Comparison of ENCODE assay signal across 31 mouse cellular contexts in genomic region chr4:114304654-114305053, GRCm38 (mm10).
DNase-seq lines count a peak whose midpoint lies in the region; ATAC-seq and TF ChIP-seq lines count a peak whose summit lies in the region.
"Had no signal": no experiment of that assay in that cellular context is flagged by ENCODE, and none has a peak within 500 bp of the region (broad histone marks: within the 10 kb centered on the region; RNA-seq: fewer than 3 reads in every experiment).

No protein-coding gene starts in this region.

- no peaks in the 10 kb centered on the region for H3K27me3 ChIP-seq in neural tube, embryonic 15.5 days (replicated peaks)
- no peaks in the 10 kb centered on the region for H3K27me3 ChIP-seq in small intestine, adult 2 months (ENCODE audit: control insufficient read depth, insufficient read depth, low read length)
- H3K27me3 ChIP-seq: CH12.LX; embryonic facial prominence, embryonic 15.5 days; forebrain, embryonic 12.5 days; forebrain, embryonic 15.5 days; hindbrain, embryonic 13.5 days; Patski had no signal

- H3K36me3 ChIP-seq in neural tube, embryonic 15.5 days: no peaks in the 10 kb centered on the region
- H3K36me3 ChIP-seq in small intestine, adult 2 months (ENCODE audit: control insufficient read depth, insufficient read depth, low read length): no peaks in the 10 kb centered on the region
- H3K36me3 ChIP-seq: embryonic facial prominence, embryonic 12.5 days; embryonic facial prominence, embryonic 15.5 days; forebrain, embryonic 12.5 days; forebrain, embryonic 15.5 days; G1E; heart, embryonic 12.5 days; heart, embryonic 15.5 days; hindbrain, embryonic 10.5 days; hindbrain, embryonic 13.5 days had no signal

- peak; percentile 43 for DNase-seq in kidney, adult 9 months
- DNase-seq in kidney, adult 11 months: no peak
- no peak for DNase-seq in neural tube, embryonic 10.5 days (ENCODE audit: extremely low spot score, low spot score)
- DNase-seq in kidney, postnatal 10 days: peak; percentile 27
- DNase-seq in layer of hippocampus, postnatal 36 days: no peak
- no peak for DNase-seq in frontal cortex, postnatal 25 days (ENCODE audit: low spot score in 2 of 2)
- DNase-seq: adrenal gland, postnatal 10 days; adrenal gland, postnatal 36 days; B cell, adult 2 months; cerebellum, adult 18-20 months; cerebellum, adult 9-11 months; cerebellum, postnatal 25 days; gastrocnemius, postnatal 10 days; gastrocnemius, postnatal 36 days; heart, adult 11 months; heart, postnatal 10 days; heart, postnatal 36 days had no signal

- WGBS in neural tube, embryonic 15.5 days: 59% methylated on average over 1 of the region's 1 CpGs
- WGBS in small intestine, adult 2 months: 12% methylated on average over 1 of the region's 1 CpGs

- TF ChIP-seq CTCF in small intestine, adult 2 months (IDR thresholded peaks at IDR 0.05; ENCODE audit: extremely low read depth, insufficient read length, insufficient replicate concordance, low read depth, low read length): no peak

- no peak for TF ChIP-seq POLR2A in small intestine, adult 2 months (IDR thresholded peaks at IDR 0.05; ENCODE audit: low read depth, low read length)

- no peak overlapping the region for H3K4me2 ChIP-seq in neural tube, embryonic 15.5 days
- H3K4me2 ChIP-seq: embryonic facial prominence, embryonic 12.5 days; embryonic facial prominence, embryonic 15.5 days; forebrain, embryonic 12.5 days; forebrain, embryonic 15.5 days; heart, embryonic 12.5 days; heart, embryonic 15.5 days; hindbrain, embryonic 13.5 days had no signal

- H3K4me1 ChIP-seq in neural tube, embryonic 15.5 days: no peaks in the 10 kb centered on the region
- H3K4me1 ChIP-seq in small intestine, adult 2 months (ENCODE audit: control insufficient read depth, insufficient read depth, insufficient read length, low read length): peaks cover 5% of the 10 kb centered on the region; the same call in 1 of the 2 replicates
- H3K4me1 ChIP-seq: embryonic facial prominence, embryonic 12.5 days; embryonic facial prominence, embryonic 15.5 days; forebrain, embryonic 15.5 days; heart, embryonic 12.5 days; heart, embryonic 15.5 days; hindbrain, embryonic 10.5 days; hindbrain, embryonic 13.5 days had no signal

- ATAC-seq in neural tube, embryonic 15.5 days (ENCODE audit: low FRiP score): 0 out of 2 replicates have a peak, but pooled peaks have one; percentile 47
- ATAC-seq: forebrain, embryonic 15.5 days; hindbrain, embryonic 16.5 days; Patski had no signal

- H3K9me3 ChIP-seq in neural tube, embryonic 15.5 days (replicated peaks): no peaks in the 10 kb centered on the region
- H3K9me3 ChIP-seq: embryonic facial prominence, embryonic 12.5 days; embryonic facial prominence, embryonic 15.5 days; forebrain, embryonic 12.5 days; forebrain, embryonic 15.5 days; heart, embryonic 12.5 days; heart, embryonic 15.5 days; hindbrain, embryonic 10.5 days; hindbrain, embryonic 13.5 days had no signal

- no peak overlapping the region for H3K27ac ChIP-seq in neural tube, embryonic 15.5 days (replicated peaks)
- H3K27ac ChIP-seq in small intestine, adult 2 months (ENCODE audit: insufficient read depth, low read depth, low read length): 0 out of 2 replicates have a peak overlapping the region, but pooled peaks have one; percentile 32
- H3K27ac ChIP-seq: embryonic facial prominence, embryonic 12.5 days; embryonic facial prominence, embryonic 15.5 days; forebrain, embryonic 12.5 days; forebrain, embryonic 15.5 days; heart, embryonic 15.5 days; hindbrain, embryonic 10.5 days; hindbrain, embryonic 13.5 days had no signal

- H3K4me3 ChIP-seq in neural tube, embryonic 15.5 days (replicated peaks): no peak overlapping the region
- H3K4me3 ChIP-seq in small intestine, adult 2 months (ENCODE audit: low read depth, low read length): no peak overlapping the region
- H3K4me3 ChIP-seq: embryonic facial prominence, embryonic 12.5 days; embryonic facial prominence, embryonic 15.5 days; forebrain, embryonic 12.5 days; forebrain, embryonic 15.5 days; heart, embryonic 12.5 days; heart, embryonic 15.5 days; hindbrain, embryonic 10.5 days; hindbrain, embryonic 13.5 days had no signal

- H3K9ac ChIP-seq in neural tube, embryonic 15.5 days (replicated peaks): no peak overlapping the region
- H3K9ac ChIP-seq: embryonic facial prominence, embryonic 12.5 days; embryonic facial prominence, embryonic 15.5 days; forebrain, embryonic 12.5 days; forebrain, embryonic 15.5 days; heart, embryonic 12.5 days; heart, embryonic 15.5 days; hindbrain, embryonic 13.5 days had no signal

Comparison
In these comparisons a context has a peak if more than half of its experiments do, and no peak if none do; other contexts are left out.
1. DNase-seq: peak in kidney, adult 9 months (single experiment) and kidney, postnatal 10 days (single experiment); none in kidney, adult 11 months (single experiment), neural tube, embryonic 10.5 days (single experiment), layer of hippocampus, postnatal 36 days (0 of 2) and frontal cortex, postnatal 25 days (0 of 2).